Mouse (Mus musculus) olfactory bulb, adult 2 months (tissue): ENCODE measurements around the gene 2210407C18Rik.

Experiments used
- CTCF ChIP-seq: fragments of 200-500 bp; IDR thresholded peaks from 2 replicates; pipeline ENCODE4 v1.5.1; 2012; ENCODE audit warnings: low read depth, mild to moderate bottlenecking, low read length, moderate library complexity; ENCODE audit not compliant: insufficient read depth
- POLR2A ChIP-seq: fragments of 200-500 bp; IDR thresholded peaks from 2 replicates; pipeline ENCODE4 v1.6.1; 2012; ENCODE audit warnings: mild to moderate bottlenecking, low read depth, low read length, moderate library complexity; ENCODE audit not compliant: insufficient read depth

DNA sequence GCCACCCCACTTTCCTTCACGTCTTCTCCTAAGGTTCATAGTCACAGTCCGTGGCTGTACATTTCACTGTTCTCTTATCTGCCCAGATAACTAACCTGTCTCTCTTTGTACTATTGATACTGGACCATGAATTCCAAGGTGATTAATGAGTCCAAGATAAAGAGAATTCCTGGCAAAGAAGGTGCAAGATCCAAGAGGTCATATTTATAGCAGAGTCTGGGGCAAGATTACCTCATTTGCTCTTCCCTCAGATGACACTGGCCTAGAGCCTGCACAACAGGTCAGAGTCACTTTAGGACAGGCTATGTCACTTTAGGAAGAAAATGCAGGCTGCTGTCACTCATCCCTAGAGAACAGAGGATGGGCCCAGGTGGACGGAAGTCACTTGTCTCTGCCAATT, 10.6 kb downstream of the 2210407C18Rik start:
- TF ChIP-seq CTCF (no peak), POLR2A (no peak)
